Mouse (Mus musculus) forebrain, embryonic 15.5 days (tissue): ENCODE measurements around the gene Polr2c. TPM values are rescaled to one million over a fixed set of nuclear protein-coding genes. Genes with fewer than 3 reads are reported as not detected.
A peak's percentile ranks its signal among the peaks of the same experiment; 100 is the strongest.

Experiments
- ATAC-seq: fragments of 200-750 bp; cut with Nextera tagmentation; replicated peaks from 2 replicates; pipeline ENCODE4 v1.8.0; 2017; ENCODE audit warnings: mild to moderate bottlenecking, moderate TSS enrichment, moderate library complexity
- H3K27ac ChIP-seq: fragments of 300-500 bp; sonication (generic); replicated peaks from 2 replicates; pipeline ENCODE4 v1.5.1; 2015; ENCODE audit warnings: mild to moderate bottlenecking, inconsistent platforms
- H3K27me3 ChIP-seq: fragments of 300-500 bp; sonication (generic); 2 replicates; pipeline ENCODE4 v1.6.1; 2015; ENCODE audit warnings: inconsistent platforms
- H3K36me3 ChIP-seq: fragments of 300-500 bp; sonication (generic); 2 replicates; pipeline ENCODE4 v1.6.1; 2015; ENCODE audit warnings: mild to moderate bottlenecking, inconsistent platforms
- H3K4me1 ChIP-seq: fragments of 300-500 bp; sonication (generic); 2 replicates; pipeline ENCODE4 v1.6.1; 2015; ENCODE audit warnings: inconsistent platforms
- H3K4me2 ChIP-seq: fragments of 300-500 bp; sonication (generic); replicated peaks from 2 replicates; pipeline ENCODE4 v1.6.1; 2015; ENCODE audit warnings: mild to moderate bottlenecking, inconsistent platforms
- H3K4me3 ChIP-seq: fragments of 300-500 bp; sonication (generic); 2 replicates; pipeline ENCODE4 v1.5.1; 2015; ENCODE audit warnings: mild to moderate bottlenecking, inconsistent platforms
- H3K9ac ChIP-seq: fragments of 300-500 bp; sonication (generic); replicated peaks from 2 replicates; pipeline ENCODE4 v1.6.1; 2015; ENCODE audit warnings: mild to moderate bottlenecking, inconsistent platforms
- H3K9me3 ChIP-seq: fragments of 300-500 bp; sonication (generic); 2 replicates; pipeline ENCODE4 v1.6.1; 2016; ENCODE audit warnings: inconsistent platforms
- WGBS: fragments of 180-500 bp; shearing (Covaris S2); methylation state at CpG from one replicate; pipeline ENCODE4 v1.1.7; 2015; ENCODE audit warnings: mixed read lengths; 5-methylcytosine and 5-hydroxymethylcytosine counted together
- polyA plus RNA-seq: library from polyadenylated mRNA; unstranded; fragments of >200 nt; fragmentation: Nextera tagmentation; extraction: Ambion mirVana; gene quantifications from 2 replicates; pipeline ENCODE4 v1.2.1, GENCODE M21; 2015

The Polr2c gene
- polyA plus RNA-seq, 1 experiment from 2014 or later = 150 TPM

DNA sequence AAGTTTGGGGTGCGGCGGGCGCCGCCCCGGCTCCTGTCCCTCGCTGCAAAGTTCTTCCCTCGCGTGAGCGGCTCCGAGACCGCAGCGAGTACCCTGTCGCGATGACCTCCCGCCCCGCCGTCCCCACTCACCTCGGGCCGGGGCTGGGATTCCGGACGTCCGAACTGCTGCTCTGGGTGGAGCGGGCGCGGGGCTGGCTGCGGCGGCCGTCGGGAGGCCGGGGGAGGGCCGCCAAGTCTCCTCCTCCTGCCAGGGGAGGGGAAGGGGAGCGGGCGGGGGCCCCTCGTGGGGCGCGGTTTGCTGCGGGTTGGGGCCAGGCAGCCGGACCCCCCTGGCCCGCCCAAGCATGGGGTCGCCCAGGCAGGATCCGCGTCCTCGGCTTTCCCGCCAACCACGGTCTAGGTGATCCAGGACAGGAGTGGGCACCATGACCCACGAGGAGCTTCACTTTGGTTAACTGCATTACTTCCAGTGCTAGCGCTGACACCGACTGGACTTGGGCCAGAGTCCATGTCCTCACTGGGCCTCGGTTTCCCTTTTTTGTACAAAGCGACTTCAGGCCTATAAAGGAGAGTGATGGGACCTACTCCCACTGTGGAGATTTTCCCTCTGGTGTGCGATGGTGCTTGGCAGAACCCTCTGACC lies 60.7 kb downstream of the Polr2c start, which contains the start of gene Ccdc102a:
Ccdc102a (minus strand) TSS at position 248 of the 645 bp plus-strand sequence.
- Histone ChIP-seq H3K9me3 (no peaks in the 10 kb centered on the region), H3K27me3 (peaks cover 1% of the 10 kb centered on the region; the same call in 1 of the 2 replicates), H3K4me1 (peaks cover 38% of the 10 kb centered on the region), H3K27ac (no peak within 1 kb of the TSS), H3K4me2 (peak within 1 kb of the TSS; percentile 82), H3K9ac (peak within 1 kb of the TSS; percentile 31), H3K4me3 (peak within 1 kb of the TSS; percentile 50), H3K36me3 (no peaks in the 10 kb centered on the region)
- 2% methylated on average over 48 of the region's 51 CpGs for WGBS
- ATAC-seq = peak; percentile 30; the same call in 1 of the 2 replicates

DNA sequence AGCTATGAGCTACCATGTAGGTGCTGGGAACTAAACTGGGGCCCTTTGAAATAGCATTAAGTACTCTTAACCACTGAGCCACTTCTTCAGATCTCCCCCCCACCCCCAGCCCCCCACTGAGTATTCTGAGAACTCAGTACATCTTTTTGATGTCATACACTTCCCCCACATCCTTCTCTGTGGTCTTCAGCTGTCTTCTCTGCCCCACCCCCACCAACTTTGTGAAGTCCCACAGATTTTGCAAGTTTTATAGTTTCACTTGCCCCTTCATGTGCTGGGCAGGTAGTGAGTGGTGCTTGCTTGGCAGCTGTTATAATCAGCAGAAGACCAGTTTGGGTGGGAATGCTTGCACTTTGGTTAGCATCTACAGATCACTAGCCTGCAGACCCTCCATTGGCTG lies 62.0 kb downstream of the Polr2c start:
- Histone ChIP-seq H3K36me3 (no peaks in the 10 kb centered on the region), H3K9ac (no peak overlapping the region), H3K27ac (no peak overlapping the region), H3K9me3 (no peaks in the 10 kb centered on the region), H3K27me3 (no peaks in the 10 kb centered on the region), H3K4me3 (no peak overlapping the region), H3K4me2 (no peak overlapping the region), H3K4me1 (peaks cover 30% of the 10 kb centered on the region)
- ATAC-seq = no peak

DNA sequence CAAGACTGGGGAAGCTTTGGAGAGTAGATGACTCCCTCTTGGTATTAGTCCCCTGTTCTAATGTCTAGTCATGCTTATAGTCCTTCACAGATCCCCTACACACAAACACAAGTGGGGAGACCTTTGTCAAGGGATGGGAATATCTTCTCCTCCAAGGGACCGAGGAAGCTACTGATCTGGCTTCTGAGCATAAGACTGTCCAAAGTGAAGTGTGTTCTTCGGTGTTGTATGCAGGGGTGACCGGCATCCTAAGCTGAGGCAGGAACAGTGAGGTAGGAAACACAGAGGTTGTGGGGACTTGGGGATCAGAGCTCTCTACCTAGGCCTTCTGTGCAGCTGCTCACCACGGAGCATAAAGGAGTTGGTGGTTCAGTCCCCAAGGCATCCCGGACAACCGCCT lies 64.9 kb downstream of the Polr2c start:
- ATAC-seq = no peak
- Histone ChIP-seq H3K9ac (no peak overlapping the region), H3K27ac (no peak overlapping the region), H3K4me2 (no peak overlapping the region), H3K4me3 (no peak overlapping the region), H3K4me1 (peaks cover 10% of the 10 kb centered on the region), H3K27me3 (no peaks in the 10 kb centered on the region), H3K36me3 (no peaks in the 10 kb centered on the region), H3K9me3 (no peaks in the 10 kb centered on the region)
- 80% methylated on average over 6 of the region's 6 CpGs for WGBS

DNA sequence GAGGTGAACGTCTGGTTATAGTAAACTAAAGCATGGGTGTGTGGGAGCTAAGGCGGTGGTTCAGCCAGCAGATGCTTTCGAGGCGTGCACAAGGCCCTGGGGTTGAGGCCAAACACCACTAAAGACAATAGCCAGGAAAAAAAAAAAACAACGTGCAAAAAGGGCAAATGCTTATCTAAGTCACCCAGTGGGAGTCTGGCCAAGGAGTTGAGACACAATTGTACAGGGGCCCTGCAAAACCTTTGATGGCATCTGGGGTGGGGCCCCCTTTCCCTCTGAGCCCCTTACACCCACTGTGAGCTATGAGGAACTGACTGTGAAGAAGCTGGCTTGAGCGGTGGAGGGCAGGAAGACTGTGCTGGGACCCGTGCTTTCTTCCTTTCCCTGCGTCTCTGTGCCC lies 65.4 kb downstream of the Polr2c start:
- 28% methylated on average over 8 of the region's 8 CpGs for WGBS
- Histone ChIP-seq H3K36me3 (no peaks in the 10 kb centered on the region), H3K27ac (no peak overlapping the region), H3K9me3 (no peaks in the 10 kb centered on the region), H3K9ac (no peak overlapping the region), H3K4me1 (peaks cover 6% of the 10 kb centered on the region), H3K4me2 (no peak overlapping the region), H3K4me3 (no peak overlapping the region), H3K27me3 (no peaks in the 10 kb centered on the region)
- ATAC-seq = no peak

Other genes with a start within 250 kb of the Polr2c start
- gene Arl2bp, start 190.8 kb upstream of the Polr2c start, polyA plus RNA-seq = 198 and 206 TPM in 2 replicates
- 1.3 and 1.5 TPM in 2 replicates for gene Pllp, start 161.2 kb upstream of the Polr2c start, polyA plus RNA-seq
- gene Ccl22, start 111.9 kb upstream of the Polr2c start, polyA plus RNA-seq = not detected in 2 replicates
- 15.2 and 17.3 TPM in 2 replicates for gene Cx3cl1, start 85.4 kb upstream of the Polr2c start, polyA plus RNA-seq
- gene Ccl17, start 47.0 kb upstream of the Polr2c start, polyA plus RNA-seq = 0.82 and 0.87 TPM in 2 replicates
- 57.2 and 59.6 TPM in 2 replicates for gene Coq9, start 19.1 kb upstream of the Polr2c start, polyA plus RNA-seq
- gene Ciapin1, start 19.1 kb upstream of the Polr2c start, polyA plus RNA-seq = 144 and 145 TPM in 2 replicates
- 63.6 and 69.2 TPM in 2 replicates for gene Dok4, start 18.9 kb downstream of the Polr2c start, polyA plus RNA-seq
- gene Ccdc102a, start 60.6 kb downstream of the Polr2c start, polyA plus RNA-seq = 5.4 and 5.6 TPM in 2 replicates
- gene Adgrg5, start 66.2 kb downstream of the Polr2c start, polyA plus RNA-seq = 0.27 TPM in 1 of 2 replicates, not detected in the other
- gene Adgrg1, start 117.3 kb downstream of the Polr2c start, polyA plus RNA-seq = 135 and 140 TPM in 2 replicates
- 1.0 and 1.2 TPM in 2 replicates for gene Adgrg3, start 160.2 kb downstream of the Polr2c start, polyA plus RNA-seq
- 0.96 and 1.4 TPM in 2 replicates for gene Drc7, start 197.7 kb downstream of the Polr2c start, polyA plus RNA-seq
- gene Katnb1, start 223.7 kb downstream of the Polr2c start, polyA plus RNA-seq = 41.8 and 42.3 TPM in 2 replicates